Mouse (Mus musculus): ENCODE data around the gene Arhgef10l. TPM values are rescaled to one million over a fixed set of nuclear protein-coding genes. Genes with fewer than 3 reads are reported as not detected.
"Not testable (repeated sequence)": the region's sequence is repeated elsewhere in the genome, so short reads cannot be mapped to it uniquely, and the experiment has no call there.

Arhgef10l gene
- polyA plus RNA-seq, 1 experiment from 2014 or later: 12.5 TPM

- no peak for DNase-seq (ENCODE audit: low spot score)
Observed at GRCm38 (mm10) chr4:140579149-140579548, 86.7 kb downstream of the Arhgef10l start.

GRCm38 (mm10) chr4:140576628-140577027, 89.2 kb downstream of the Arhgef10l start:
- no peak for DNase-seq (ENCODE audit: low spot score)

GRCm38 (mm10) chr4:140574863-140575262, 90.9 kb downstream of the Arhgef10l start:
- DNase-seq (ENCODE audit: low spot score): not testable (repeated sequence)

- DNase-seq (ENCODE audit: low spot score): no peak
Observed at GRCm38 (mm10) chr4:140572376-140572775, 93.4 kb downstream of the Arhgef10l start.

GRCm38 (mm10) chr4:140569394-140569793, 96.4 kb downstream of the Arhgef10l start:
- DNase-seq (ENCODE audit: low spot score): no peak

- no peak for DNase-seq (ENCODE audit: low spot score)
Observed at GRCm38 (mm10) chr4:140567911-140568480, 97.8 kb downstream of the Arhgef10l start.

GRCm38 (mm10) chr4:140566785-140567184, 99.0 kb downstream of the Arhgef10l start:
- no peak for DNase-seq (ENCODE audit: low spot score)

- DNase-seq (ENCODE audit: low spot score): not testable (repeated sequence)
Observed at GRCm38 (mm10) chr4:140564459-140564858, 101.4 kb downstream of the Arhgef10l start.

GRCm38 (mm10) chr4:140562461-140563178, 103.2 kb downstream of the Arhgef10l start:
- no peak for DNase-seq (ENCODE audit: low spot score)

GRCm38 (mm10) chr4:140561744-140562143, 104.1 kb downstream of the Arhgef10l start:
- DNase-seq (ENCODE audit: low spot score): no peak

GRCm38 (mm10) chr4:140559862-140560261, 106.0 kb downstream of the Arhgef10l start:
- DNase-seq (ENCODE audit: low spot score): peak; percentile 15

GRCm38 (mm10) chr4:140558193-140558592, 107.6 kb downstream of the Arhgef10l start:
- no peak for DNase-seq (ENCODE audit: low spot score)

- no peak for DNase-seq (ENCODE audit: low spot score)
Observed at GRCm38 (mm10) chr4:140556561-140556960, 109.3 kb downstream of the Arhgef10l start.

- peak; percentile 73 for DNase-seq (ENCODE audit: low spot score)
Observed at GRCm38 (mm10) chr4:140555273-140555672, 110.5 kb downstream of the Arhgef10l start.

- no peak for DNase-seq (ENCODE audit: low spot score)
Observed at GRCm38 (mm10) chr4:140554552-140554951, 111.3 kb downstream of the Arhgef10l start.

- no peak for DNase-seq (ENCODE audit: low spot score)
Observed at GRCm38 (mm10) chr4:140551766-140552165, 114.0 kb downstream of the Arhgef10l start.

GRCm38 (mm10) chr4:140550670-140551069, 115.1 kb downstream of the Arhgef10l start:
- no peak for DNase-seq (ENCODE audit: low spot score)

- no peak for DNase-seq (ENCODE audit: low spot score)
Observed at GRCm38 (mm10) chr4:140549975-140550374, 115.8 kb downstream of the Arhgef10l start.

GRCm38 (mm10) chr4:140547488-140547887, 118.3 kb downstream of the Arhgef10l start:
- peak; percentile 48 for DNase-seq (ENCODE audit: low spot score)

- peak; percentile 61 for DNase-seq (ENCODE audit: low spot score)
Observed at GRCm38 (mm10) chr4:140539125-140539524, 126.7 kb downstream of the Arhgef10l start.

GRCm38 (mm10) chr4:140537561-140538021, 128.2 kb downstream of the Arhgef10l start:
- DNase-seq (ENCODE audit: low spot score): no peak

- no peak for DNase-seq (ENCODE audit: low spot score)
Observed at GRCm38 (mm10) chr4:140535323-140535722, 130.5 kb downstream of the Arhgef10l start.

GRCm38 (mm10) chr4:140532270-140532669, 133.5 kb downstream of the Arhgef10l start:
- no peak for DNase-seq (ENCODE audit: low spot score)

All from thymus, postnatal 0 days (tissue).